Mouse (Mus musculus): Measurements from ENCODE around the gene Cpsf7. TPM values are rescaled to one million over a fixed set of nuclear protein-coding genes. Genes with fewer than 3 reads are reported as not detected.

Gene Cpsf7
- polyA plus RNA-seq, 1 experiment from 2014 or later = 60.3 TPM

- no peak overlapping the region for H3K4me3 ChIP-seq (ENCODE audit: low read depth, low read length)
- DNase-seq = no peak
- 85% methylated on average over 8 of the region's 8 CpGs for WGBS
- no peak for ATAC-seq (ENCODE audit: insufficient read depth)
- TF ChIP-seq CTCF (IDR thresholded peaks at IDR 0.05; ENCODE audit: low read depth) = no peak
- H3K9me3 ChIP-seq (ENCODE audit: low read depth, low read length) = no peaks in the 10 kb centered on the region
- H3K27ac ChIP-seq (ENCODE audit: low read depth) = no peak overlapping the region
- H3K9ac ChIP-seq = no peak overlapping the region
- no peaks in the 10 kb centered on the region for H3K4me1 ChIP-seq (ENCODE audit: insufficient read depth)
- H3K27me3 ChIP-seq (ENCODE audit: insufficient read depth, low read length) = no peaks in the 10 kb centered on the region
- H3K4me2 ChIP-seq = no peak overlapping the region
- H3K36me3 ChIP-seq (ENCODE audit: insufficient read depth) = peaks cover 51% of the 10 kb centered on the region
Measured at GRCm38 (mm10) chr19:10500581-10500980, 24.5 kb upstream of the Cpsf7 start.

GRCm38 (mm10) chr19:10502571-10502970 lies 22.5 kb upstream of the Cpsf7 start:
- H3K4me1 ChIP-seq (ENCODE audit: insufficient read depth) = no peaks in the 10 kb centered on the region
- H3K9me3 ChIP-seq (ENCODE audit: low read depth, low read length) = no peaks in the 10 kb centered on the region
- peak; percentile 92 for TF ChIP-seq CTCF (IDR thresholded peaks at IDR 0.05; ENCODE audit: low read depth)
- H3K27ac ChIP-seq (ENCODE audit: low read depth) = no peak overlapping the region
- DNase-seq (peak; percentile 72), ATAC-seq (ENCODE audit: insufficient read depth) (peak; percentile 24)
- peaks cover 68% of the 10 kb centered on the region for H3K36me3 ChIP-seq (ENCODE audit: insufficient read depth)
- H3K27me3 ChIP-seq (ENCODE audit: insufficient read depth, low read length) = no peaks in the 10 kb centered on the region
- no peak overlapping the region for H3K4me2 ChIP-seq
- H3K9ac ChIP-seq = no peak overlapping the region
- 6% methylated on average over 4 of the region's 4 CpGs for WGBS
- no peak overlapping the region for H3K4me3 ChIP-seq (ENCODE audit: low read depth, low read length)

- H3K27me3 ChIP-seq (ENCODE audit: insufficient read depth, low read length) = no peaks in the 10 kb centered on the region
- peaks cover 48% of the 10 kb centered on the region for H3K36me3 ChIP-seq (ENCODE audit: insufficient read depth)
- TF ChIP-seq CTCF (IDR thresholded peaks at IDR 0.05; ENCODE audit: low read depth) = no peak
- H3K4me3 ChIP-seq (ENCODE audit: low read depth, low read length) = no peak overlapping the region
- no peak overlapping the region for H3K4me2 ChIP-seq
- H3K9me3 ChIP-seq (ENCODE audit: low read depth, low read length) = no peaks in the 10 kb centered on the region
- no peak overlapping the region for H3K27ac ChIP-seq (ENCODE audit: low read depth)
- ATAC-seq (ENCODE audit: insufficient read depth) (no peak), DNase-seq (no peak)
- H3K4me1 ChIP-seq (ENCODE audit: insufficient read depth) = no peaks in the 10 kb centered on the region
- WGBS = 58% methylated on average over 6 of the region's 6 CpGs
- H3K9ac ChIP-seq = no peak overlapping the region
Measured at GRCm38 (mm10) chr19:10510759-10511330, 14.2 kb upstream of the Cpsf7 start.

GRCm38 (mm10) chr19:10520355-10520754 lies 4.7 kb upstream of the Cpsf7 start:
- no peak overlapping the region for H3K4me3 ChIP-seq (ENCODE audit: low read depth, low read length)
- no peak overlapping the region for H3K27ac ChIP-seq (ENCODE audit: low read depth)
- peak; percentile 69 for DNase-seq
- no peaks in the 10 kb centered on the region for H3K4me1 ChIP-seq (ENCODE audit: insufficient read depth)
- no peaks in the 10 kb centered on the region for H3K9me3 ChIP-seq (ENCODE audit: low read depth, low read length)
- no peak overlapping the region for H3K4me2 ChIP-seq
- TF ChIP-seq CTCF (IDR thresholded peaks at IDR 0.05; ENCODE audit: low read depth) = peak; percentile 61
- ATAC-seq (ENCODE audit: insufficient read depth) = no peak
- 57% methylated on average over 1 of the region's 1 CpGs for WGBS
- H3K27me3 ChIP-seq (ENCODE audit: insufficient read depth, low read length) = no peaks in the 10 kb centered on the region
- H3K36me3 ChIP-seq (ENCODE audit: insufficient read depth) = peaks cover 26% of the 10 kb centered on the region
- no peak overlapping the region for H3K9ac ChIP-seq

GRCm38 (mm10) chr19:10521926-10522325 lies 3.1 kb upstream of the Cpsf7 start:
- no peak overlapping the region for H3K4me3 ChIP-seq (ENCODE audit: low read depth, low read length)
- no peak overlapping the region for H3K9ac ChIP-seq
- no peak for ATAC-seq (ENCODE audit: insufficient read depth)
- H3K4me1 ChIP-seq (ENCODE audit: insufficient read depth) = peaks cover 7% of the 10 kb centered on the region; the same call in 1 of the 2 replicates
- no peaks in the 10 kb centered on the region for H3K27me3 ChIP-seq (ENCODE audit: insufficient read depth, low read length)
- no peak for TF ChIP-seq CTCF (IDR thresholded peaks at IDR 0.05; ENCODE audit: low read depth)
- H3K4me2 ChIP-seq = no peak overlapping the region
- WGBS = 69% methylated on average over 1 of the region's 1 CpGs
- DNase-seq = no peak
- H3K36me3 ChIP-seq (ENCODE audit: insufficient read depth) = peaks cover 14% of the 10 kb centered on the region
- no peak overlapping the region for H3K27ac ChIP-seq (ENCODE audit: low read depth)
- H3K9me3 ChIP-seq (ENCODE audit: low read depth, low read length) = no peaks in the 10 kb centered on the region

- 66% methylated on average over 5 of the region's 5 CpGs for WGBS
- no peak for ATAC-seq (ENCODE audit: insufficient read depth)
- peaks cover 20% of the 10 kb centered on the region for H3K36me3 ChIP-seq (ENCODE audit: insufficient read depth)
- H3K9me3 ChIP-seq (ENCODE audit: low read depth, low read length) = no peaks in the 10 kb centered on the region
- no peak overlapping the region for H3K27ac ChIP-seq (ENCODE audit: low read depth)
- no peak for DNase-seq
- H3K4me3 ChIP-seq (ENCODE audit: low read depth, low read length) = peak overlapping the region; percentile 92; the same call in 1 of the 2 replicates
- peak overlapping the region; percentile 76 for H3K4me2 ChIP-seq
- peaks cover 8% of the 10 kb centered on the region; the same call in 1 of the 2 replicates for H3K4me1 ChIP-seq (ENCODE audit: insufficient read depth)
- no peaks in the 10 kb centered on the region for H3K27me3 ChIP-seq (ENCODE audit: insufficient read depth, low read length)
- H3K9ac ChIP-seq = no peak overlapping the region
- no peak for TF ChIP-seq CTCF (IDR thresholded peaks at IDR 0.05; ENCODE audit: low read depth)
Measured at GRCm38 (mm10) chr19:10523483-10524080, 1.5 kb upstream of the Cpsf7 start.

- H3K4me2 ChIP-seq = peak overlapping the region; percentile 76
- peak overlapping the region; percentile 98 for H3K9ac ChIP-seq
- ATAC-seq (ENCODE audit: insufficient read depth) (no peak), DNase-seq (no peak)
- no peak for TF ChIP-seq CTCF (IDR thresholded peaks at IDR 0.05; ENCODE audit: low read depth)
- H3K4me3 ChIP-seq (ENCODE audit: low read depth, low read length) = peak overlapping the region; percentile 92
- H3K27ac ChIP-seq (ENCODE audit: low read depth) = peak overlapping the region; percentile 86
- H3K27me3 ChIP-seq (ENCODE audit: insufficient read depth, low read length) = no peaks in the 10 kb centered on the region
- WGBS = under 1% methylated on average over 19 of the region's 19 CpGs
- peaks cover 24% of the 10 kb centered on the region for H3K36me3 ChIP-seq (ENCODE audit: insufficient read depth)
- no peaks in the 10 kb centered on the region for H3K9me3 ChIP-seq (ENCODE audit: low read depth, low read length)
- peaks cover 8% of the 10 kb centered on the region; the same call in 1 of the 2 replicates for H3K4me1 ChIP-seq (ENCODE audit: insufficient read depth)
Measured at GRCm38 (mm10) chr19:10524784-10525105, 321 bp upstream of the Cpsf7 start.

Data from lung, embryonic 14.5 days (tissue).